Comparison of ENCODE assay signal across 16 mouse cellular contexts in genomic region chr12:102008111-102008977, GRCm38 (mm10). TPM values are rescaled to one million over a fixed set of nuclear protein-coding genes. Genes with fewer than 3 reads are reported as not detected.
A peak's percentile ranks its signal among the peaks of the same experiment; 100 is the strongest.
DNase-seq lines count a peak whose midpoint lies in the region; ATAC-seq and TF ChIP-seq lines count a peak whose summit lies in the region.
"Had no signal": no experiment of that assay in that cellular context is flagged by ENCODE, and none has a peak within 500 bp of the region (broad histone marks: within the 10 kb centered on the region; RNA-seq: fewer than 3 reads in every experiment).

No protein-coding gene starts in this region.

- H3K4me1 ChIP-seq in ES-E14 (ENCODE audit: control insufficient read depth in 2 of 2, insufficient read depth in 2 of 2, low read length in 2 of 2, poor library complexity in 1 of 2) (no peaks in the 10 kb centered on the region), MEL (ENCODE audit: control insufficient read depth in 1 of 2, insufficient read depth in 2 of 2, low read length in 2 of 2) (no peaks in the 10 kb centered on the region)
- H3K4me1 ChIP-seq: embryonic facial prominence, embryonic 10.5 days; forebrain, embryonic 13.5 days; hindbrain, embryonic 10.5 days had no signal

- TF ChIP-seq RAD21 in MEL (IDR thresholded peaks at IDR 0.05; ENCODE audit: low read depth, low read length) = no peak

- no peak for TF ChIP-seq CTCF in MEL (IDR thresholded peaks at IDR 0.05 in 2 of 3, conservative IDR thresholded peaks at IDR 0.05 in 1 of 3; ENCODE audit: control insufficient read depth in 1 of 3, insufficient read depth in 1 of 3, low read depth in 2 of 3, low read length in 3 of 3, poor library complexity in 1 of 3, severe bottlenecking in 1 of 3)

- TF ChIP-seq EP300 in MEL (IDR thresholded peaks at IDR 0.05; ENCODE audit: low read depth in 1 of 2, low read length in 2 of 2) = no peak

- no peaks in the 10 kb centered on the region for H3K27me3 ChIP-seq in MEL (ENCODE audit: control insufficient read depth in 1 of 2, insufficient read depth in 2 of 2, low read length in 2 of 2)
- H3K27me3 ChIP-seq: CH12.LX; forebrain, embryonic 13.5 days had no signal

- ATAC-seq in granulocyte monocyte progenitor cell, adult 5-6 weeks (replicated peaks; ENCODE audit: poor library complexity, severe bottlenecking) = no peak
- ATAC-seq: forebrain, embryonic 13.5 days; forebrain, postnatal 0 days had no signal

- H3K27ac ChIP-seq in ES-E14 (ENCODE audit: insufficient read depth, low read depth, low read length, poor library complexity, severe bottlenecking) = 0 out of 2 replicates have a peak overlapping the region, but pooled peaks have one; percentile 9
- H3K27ac ChIP-seq in MEL (ENCODE audit: control insufficient read depth, low read depth, low read length) = no peak overlapping the region
- H3K27ac ChIP-seq: embryonic facial prominence, embryonic 10.5 days; forebrain, embryonic 13.5 days; hindbrain, embryonic 10.5 days; hindbrain, embryonic 14.5 days had no signal

- TF ChIP-seq POLR2A in MEL (IDR thresholded peaks at IDR 0.05; ENCODE audit: control insufficient read depth in 1 of 2, insufficient read depth in 1 of 2, low read depth in 1 of 2, low read length in 2 of 2, poor library complexity in 1 of 2) = no peak

- H3K4me3 ChIP-seq in ES-E14 (ENCODE audit: insufficient read depth in 1 of 2, low read depth in 1 of 2, low read length in 2 of 2, poor library complexity in 1 of 2, severe bottlenecking in 1 of 2) = no peak overlapping the region
- H3K4me3 ChIP-seq in MEL (ENCODE audit: control insufficient read depth in 1 of 2, insufficient read depth in 1 of 2, low read depth in 2 of 2, low read length in 2 of 2) = no peak overlapping the region
- H3K4me3 ChIP-seq: embryonic facial prominence, embryonic 10.5 days; forebrain, embryonic 13.5 days; hindbrain, embryonic 10.5 days had no signal

- DNase-seq in ES-E14 (ENCODE audit: low read depth, low spot score) (no peak), MEL (ENCODE audit: low read depth, low spot score) (no peak)
- DNase-seq in lung, postnatal 10 days = peak; percentile 6
- peak; percentile 24 to 54 for DNase-seq in lung, postnatal 4 days
- DNase-seq in c-Kit-positive CD71-positive TER-119-positive erythroid progenitor cells, embryonic 14.5 days (ENCODE audit: low spot score) = no peak
- DNase-seq: adrenal gland, postnatal 10 days; cerebellum, adult 18-20 months; cerebellum, postnatal 10 days; forebrain, postnatal 0 days; gastrocnemius, postnatal 14 days had no signal

- H3K9ac ChIP-seq in ES-E14 (ENCODE audit: insufficient read depth, low read depth, low read length, poor library complexity, severe bottlenecking) (no peak overlapping the region), MEL (ENCODE audit: control insufficient read depth, low read depth, low read length, poor library complexity, severe bottlenecking) (no peak overlapping the region)
- H3K9ac ChIP-seq: forebrain, embryonic 13.5 days; forebrain, postnatal 0 days; hindbrain, embryonic 14.5 days had no signal

- H3K79me2 ChIP-seq in MEL (ENCODE audit: control insufficient read depth, insufficient read depth, low read length, poor library complexity) = no peaks in the 10 kb centered on the region

- H3K9me3 ChIP-seq in ES-E14 (ENCODE audit: control insufficient read depth, insufficient read depth, low read depth, low read length) = no peaks in the 10 kb centered on the region
- no peaks in the 10 kb centered on the region for H3K9me3 ChIP-seq in MEL (replicated peaks; ENCODE audit: insufficient read depth, low read length)
- H3K9me3 ChIP-seq: embryonic facial prominence, embryonic 10.5 days; forebrain, embryonic 13.5 days; hindbrain, embryonic 10.5 days had no signal

- in situ Hi-C loops in ES-E14 (cut with MboI; ENCODE audit: low sequenced_read_pairs in 2 of 2, unreplicated experiment in 2 of 2) = no loop called here

- H3K36me3 ChIP-seq in ES-E14 (ENCODE audit: control insufficient read depth, insufficient read depth, low read length, poor library complexity, severe bottlenecking) = no peaks in the 10 kb centered on the region; the same call in none of the 2 replicates
- H3K36me3 ChIP-seq in MEL (ENCODE audit: control insufficient read depth in 1 of 2, insufficient read depth in 2 of 2, low read length in 2 of 2) = no peaks in the 10 kb centered on the region; a peak in 1 of 4 replicates

TF ChIP-seq in ES-E14, 5 proteins besides CTCF, POLR2A, EP300 and RAD21:
- TF ChIP-seq CHD2 (IDR thresholded peaks at IDR 0.05; ENCODE audit: low read depth, low read length) (no peak), ZC3H11A (IDR thresholded peaks at IDR 0.05; ENCODE audit: borderline replicate concordance, low read depth, low read length) (no peak), ZNF384 (IDR thresholded peaks at IDR 0.05; ENCODE audit: low read depth, low read length) (no peak), MAFK (IDR thresholded peaks at IDR 0.05; ENCODE audit: insufficient read depth, low read depth, low read length) (no peak), HCFC1 (IDR thresholded peaks at IDR 0.05; ENCODE audit: borderline replicate concordance, insufficient read depth, low read length) (no peak)
TF ChIP-seq in ES-E14: peak in this region for 0.

TF ChIP-seq in MEL, 35 proteins besides CTCF, POLR2A, EP300 and RAD21:
- TF ChIP-seq POLR2AphosphoS2 (IDR thresholded peaks at IDR 0.05; ENCODE audit: low read length) = 0 out of 2 replicates have a peak, but pooled peaks have one; percentile 46
- no peak for TF ChIP-seq JUND (IDR thresholded peaks at IDR 0.05; ENCODE audit: low read depth, low read length)

RNA-seq across cellular contexts. Expression of gene Cpsf2, which starts 32.6 kb away (rescaled TPM):
- total RNA-seq in ES-E14 (2012; rRNA removed) (26.9 and 30.5 TPM in 2 replicates), MEL (2012; rRNA removed) (56.9 and 62.9 TPM in 2 replicates)
- polyA plus RNA-seq in MEL (2012; ENCODE audit: insufficient read depth in 1 of 2, insufficient read length in 2 of 2, low read depth in 1 of 2, low replicate concordance in 2 of 2, missing spikeins in 1 of 2) = 100 to 1,000 TPM in 1 of 2 experiments, 10 to 100 TPM in 1; 52.1 to 109 TPM
- total RNA-seq in granulocyte monocyte progenitor cell, adult 5-6 weeks (2014; fragmentation: Nextera tagmentation) = 21.9 and 24.9 TPM in 2 replicates
- 55.8 and 57.1 TPM in 2 replicates for total RNA-seq in granulocyte monocyte progenitor cell, adult 5-6 weeks (2017)

RNA-seq across cellular contexts. Expression of gene Atxn3, which starts 50.3 kb away (rescaled TPM):
- 19.8 and 23.0 TPM in 2 replicates for total RNA-seq in ES-E14 (2012; rRNA removed)
- total RNA-seq in MEL (2012; rRNA removed) = 21.8 and 22.1 TPM in 2 replicates
- polyA plus RNA-seq in MEL (2012; ENCODE audit: insufficient read depth in 1 of 2, insufficient read length in 2 of 2, low read depth in 1 of 2, low replicate concordance in 2 of 2, missing spikeins in 1 of 2) = 100 to 1,000 TPM in 1 of 2 experiments, 10 to 100 TPM in 1; 27.8 to 400 TPM
- total RNA-seq in granulocyte monocyte progenitor cell, adult 5-6 weeks (2014; fragmentation: Nextera tagmentation) = 28.8 and 31.3 TPM in 2 replicates
- total RNA-seq in granulocyte monocyte progenitor cell, adult 5-6 weeks (2017) = 56.4 and 74.5 TPM in 2 replicates

Comparison
In these comparisons a context has a peak if more than half of its experiments do, and no peak if none do; other contexts are left out.
1. DNase-seq: peak in lung, postnatal 10 days (single experiment) and lung, postnatal 4 days (2 of 2); none in ES-E14 (single experiment), MEL (single experiment) and c-Kit-positive CD71-positive TER-119-positive erythroid progenitor cells, embryonic 14.5 days (single experiment).